Mouse (Mus musculus) kidney, adult 2 months (tissue): ENCODE measurements around the gene Irf2bpl.

Experiments
- CTCF ChIP-seq: fragments of 200-500 bp; conservative IDR thresholded peaks from 2 replicates; pipeline ENCODE4 v1.5.1; 2011; ENCODE audit warnings: low read depth, mild to moderate bottlenecking, control low read depth, low read length, moderate library complexity, mixed read lengths; ENCODE audit not compliant: insufficient read depth, insufficient read length
- POLR2A ChIP-seq: fragments of 200-500 bp; IDR thresholded peaks from one replicate; pipeline ENCODE4 v1.6.1; 2011; ENCODE audit warnings: low read depth, low read length, control low read depth

DNA sequence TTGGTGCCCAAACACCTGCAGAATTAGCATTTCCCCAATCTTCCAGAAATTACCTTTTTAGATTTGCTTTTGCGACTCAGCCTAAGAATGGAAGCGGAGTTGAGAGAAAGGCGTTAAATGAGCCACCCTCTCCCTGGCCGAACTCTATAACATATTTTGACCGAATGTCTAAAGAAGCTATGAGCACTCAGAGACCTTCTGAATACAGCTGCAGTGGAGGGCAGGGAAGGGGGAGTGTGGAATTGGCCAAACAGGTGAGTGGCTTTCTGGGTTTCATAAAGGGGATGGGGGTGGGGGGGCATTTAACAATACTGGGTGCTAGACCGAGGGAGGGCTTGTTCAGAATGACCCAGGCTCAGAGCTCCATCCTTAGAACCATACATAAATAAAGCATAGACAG is 738 bp upstream of the Irf2bpl start:
- TF ChIP-seq CTCF: no peak
- TF ChIP-seq POLR2A: no peak
